Mouse (Mus musculus): ENCODE measurements at regions not wholly inside any gene's neighbourhood (a gene's known extent, or its start where the extent isn't known, plus 50 kb on each side); places are given as distances from the start of the nearest gene placed in this dataset.

- Histone ChIP-seq H3K4me2 (no peak overlapping the region), H3K36me3 (replicated peaks) (no peaks in the 10 kb centered on the region), H3K4me3 (no peak overlapping the region), H3K9me3 (no peaks in the 10 kb centered on the region), H3K27me3 (replicated peaks) (no peaks in the 10 kb centered on the region), H3K9ac (no peak overlapping the region), H3K27ac (no peak overlapping the region), H3K4me1 (no peaks in the 10 kb centered on the region)
- WGBS = 88% methylated on average over 8 of the region's 8 CpGs
- no peak for ATAC-seq (replicated peaks)
These were observed 59.4 kb downstream of the Cox18 start for GRCm38 (mm10) chr5:90164434-90164833.

GRCm38 (mm10) chr5:90163033-90163859 is 60.6 kb downstream of the Cox18 start:
- no peaks in the 10 kb centered on the region for H3K4me1 ChIP-seq
- H3K9ac ChIP-seq = no peak overlapping the region
- H3K36me3 ChIP-seq (replicated peaks) = no peaks in the 10 kb centered on the region
- ATAC-seq (replicated peaks) = no peak
- 84% methylated on average over 18 of the region's 18 CpGs for WGBS
- H3K9me3 ChIP-seq = no peaks in the 10 kb centered on the region
- H3K4me2 ChIP-seq = no peak overlapping the region
- H3K27me3 ChIP-seq (replicated peaks) = no peaks in the 10 kb centered on the region
- no peak overlapping the region for H3K27ac ChIP-seq
- H3K4me3 ChIP-seq = no peak overlapping the region

- Histone ChIP-seq H3K4me1 (no peaks in the 10 kb centered on the region), H3K4me3 (no peak overlapping the region), H3K36me3 (replicated peaks) (no peaks in the 10 kb centered on the region), H3K9ac (no peak overlapping the region), H3K4me2 (no peak overlapping the region), H3K9me3 (no peaks in the 10 kb centered on the region), H3K27me3 (replicated peaks) (no peaks in the 10 kb centered on the region), H3K27ac (no peak overlapping the region)
- no peak for ATAC-seq (replicated peaks)
- 54% methylated on average over 4 of the region's 4 CpGs for WGBS
These were observed 63.5 kb downstream of the Cox18 start for GRCm38 (mm10) chr5:90160281-90160680.

GRCm38 (mm10) chr5:90156522-90156921 is 67.3 kb downstream of the Cox18 start:
- Histone ChIP-seq H3K36me3 (replicated peaks) (no peaks in the 10 kb centered on the region), H3K9me3 (no peaks in the 10 kb centered on the region), H3K4me2 (no peak overlapping the region), H3K4me3 (no peak overlapping the region), H3K27me3 (replicated peaks) (no peaks in the 10 kb centered on the region), H3K4me1 (no peaks in the 10 kb centered on the region), H3K27ac (no peak overlapping the region), H3K9ac (no peak overlapping the region)
- WGBS = 91% methylated on average over 4 of the region's 4 CpGs
- no peak for ATAC-seq (replicated peaks)

GRCm38 (mm10) chr5:90149611-90150532 is 73.9 kb downstream of the Cox18 start:
- 82% methylated on average over 22 of the region's 22 CpGs for WGBS
- Histone ChIP-seq H3K27ac (no peak overlapping the region), H3K4me2 (no peak overlapping the region), H3K27me3 (replicated peaks) (no peaks in the 10 kb centered on the region), H3K9ac (no peak overlapping the region), H3K36me3 (replicated peaks) (no peaks in the 10 kb centered on the region), H3K4me1 (no peaks in the 10 kb centered on the region), H3K4me3 (no peak overlapping the region), H3K9me3 (no peaks in the 10 kb centered on the region)
- ATAC-seq (replicated peaks) = no peak

- WGBS = 85% methylated on average over 7 of the region's 7 CpGs
- H3K27me3 ChIP-seq (replicated peaks) = no peaks in the 10 kb centered on the region
- no peak for ATAC-seq (replicated peaks)
These were observed 87.8 kb downstream of the Cox18 start for GRCm38 (mm10) chr5:90135971-90136370.

GRCm38 (mm10) chr5:90107036-90107435 is 116.8 kb downstream of the Cox18 start:
- no peaks in the 10 kb centered on the region for H3K36me3 ChIP-seq (replicated peaks)
- no peak overlapping the region for H3K4me2 ChIP-seq
- no peak for ATAC-seq (replicated peaks)
- no peaks in the 10 kb centered on the region for H3K9me3 ChIP-seq
- 100% methylated on average over 1 of the region's 1 CpGs for WGBS
- H3K27ac ChIP-seq = no peak overlapping the region
- no peaks in the 10 kb centered on the region for H3K4me1 ChIP-seq
- no peak overlapping the region for H3K4me3 ChIP-seq
- no peak overlapping the region for H3K9ac ChIP-seq
- H3K27me3 ChIP-seq (replicated peaks) = no peaks in the 10 kb centered on the region

More at GRCm38 (mm10) chr5:90135971-90136370, 87.8 kb downstream of the Cox18 start:
- H3K36me3 ChIP-seq (replicated peaks) = no peaks in the 10 kb centered on the region
- no peak overlapping the region for H3K9ac ChIP-seq
- no peak overlapping the region for H3K4me2 ChIP-seq
- H3K4me3 ChIP-seq = no peak overlapping the region
- H3K4me1 ChIP-seq = no peaks in the 10 kb centered on the region
- no peaks in the 10 kb centered on the region for H3K9me3 ChIP-seq
- H3K27ac ChIP-seq = no peak overlapping the region

- no peaks in the 10 kb centered on the region for H3K27me3 ChIP-seq (replicated peaks)
- H3K36me3 ChIP-seq (replicated peaks) = no peaks in the 10 kb centered on the region
- ATAC-seq (replicated peaks) = no peak
- 65% methylated on average over 7 of the region's 7 CpGs for WGBS
- no peaks in the 10 kb centered on the region for H3K9me3 ChIP-seq
- no peak overlapping the region for H3K27ac ChIP-seq
- H3K4me3 ChIP-seq = no peak overlapping the region
- H3K4me1 ChIP-seq = no peaks in the 10 kb centered on the region
- H3K4me2 ChIP-seq = no peak overlapping the region
- no peak overlapping the region for H3K9ac ChIP-seq
These were observed 119.1 kb downstream of the Cox18 start for GRCm38 (mm10) chr5:90104672-90105071.

GRCm38 (mm10) chr5:90088541-90088940 is 135.3 kb downstream of the Cox18 start:
- 86% methylated on average over 7 of the region's 7 CpGs for WGBS
- no peak for ATAC-seq (replicated peaks)
- no peak overlapping the region for H3K4me2 ChIP-seq

GRCm38 (mm10) chr5:90086491-90086890 is 137.3 kb downstream of the Cox18 start:
- Histone ChIP-seq H3K4me1 (no peaks in the 10 kb centered on the region), H3K27ac (no peak overlapping the region), H3K9me3 (no peaks in the 10 kb centered on the region), H3K27me3 (replicated peaks) (no peaks in the 10 kb centered on the region), H3K9ac (no peak overlapping the region), H3K4me3 (no peak overlapping the region), H3K36me3 (replicated peaks) (no peaks in the 10 kb centered on the region), H3K4me2 (no peak overlapping the region)
- no peak for ATAC-seq (replicated peaks)
- 89% methylated on average over 6 of the region's 6 CpGs for WGBS

More at GRCm38 (mm10) chr5:90088541-90088940, 135.3 kb downstream of the Cox18 start:
- no peaks in the 10 kb centered on the region for H3K4me1 ChIP-seq
- no peaks in the 10 kb centered on the region for H3K27me3 ChIP-seq (replicated peaks)
- no peaks in the 10 kb centered on the region for H3K9me3 ChIP-seq
- H3K36me3 ChIP-seq (replicated peaks) = no peaks in the 10 kb centered on the region
- no peak overlapping the region for H3K27ac ChIP-seq
- no peak overlapping the region for H3K9ac ChIP-seq
- no peak overlapping the region for H3K4me3 ChIP-seq

GRCm38 (mm10) chr5:90077025-90077536 is 146.7 kb downstream of the Cox18 start:
- no peak overlapping the region for H3K4me3 ChIP-seq
- H3K27ac ChIP-seq = no peak overlapping the region
- H3K27me3 ChIP-seq (replicated peaks) = no peaks in the 10 kb centered on the region
- no peak overlapping the region for H3K9ac ChIP-seq
- WGBS = 94% methylated on average over 6 of the region's 6 CpGs
- no peak for ATAC-seq (replicated peaks)
- H3K9me3 ChIP-seq = no peaks in the 10 kb centered on the region
- H3K4me1 ChIP-seq = no peaks in the 10 kb centered on the region
- no peaks in the 10 kb centered on the region for H3K36me3 ChIP-seq (replicated peaks)
- H3K4me2 ChIP-seq = no peak overlapping the region

- Histone ChIP-seq H3K27ac (no peak overlapping the region), H3K9me3 (no peaks in the 10 kb centered on the region), H3K9ac (no peak overlapping the region), H3K36me3 (replicated peaks) (no peaks in the 10 kb centered on the region), H3K4me1 (no peaks in the 10 kb centered on the region), H3K27me3 (replicated peaks) (no peaks in the 10 kb centered on the region), H3K4me2 (no peak overlapping the region), H3K4me3 (no peak overlapping the region)
- ATAC-seq (replicated peaks) = no peak
- 93% methylated on average over 11 of the region's 11 CpGs for WGBS
These were observed 148.0 kb downstream of the Cox18 start for GRCm38 (mm10) chr5:90075629-90076349.
